Mouse (Mus musculus) small intestine, adult 2 months (tissue): Measurements from ENCODE around the gene Cldn7.
A peak's percentile ranks its signal among the peaks of the same experiment; 100 is the strongest.

Experiments
- CTCF ChIP-seq: fragments of 200-500 bp; IDR thresholded peaks from 2 replicates; pipeline ENCODE4 v1.5.1; 2012; ENCODE audit warnings: low read depth, mild to moderate bottlenecking, control low read depth, inconsistent platforms, low read length, moderate library complexity, mixed read lengths; ENCODE audit not compliant: insufficient replicate concordance, insufficient read length; ENCODE audit errors: extremely low read depth
- POLR2A ChIP-seq: fragments of 200-500 bp; IDR thresholded peaks from 2 replicates; pipeline ENCODE4 v1.6.1; 2012; ENCODE audit warnings: low read depth, mild to moderate bottlenecking, control low read depth, inconsistent platforms, low read length, moderate library complexity

DNA sequence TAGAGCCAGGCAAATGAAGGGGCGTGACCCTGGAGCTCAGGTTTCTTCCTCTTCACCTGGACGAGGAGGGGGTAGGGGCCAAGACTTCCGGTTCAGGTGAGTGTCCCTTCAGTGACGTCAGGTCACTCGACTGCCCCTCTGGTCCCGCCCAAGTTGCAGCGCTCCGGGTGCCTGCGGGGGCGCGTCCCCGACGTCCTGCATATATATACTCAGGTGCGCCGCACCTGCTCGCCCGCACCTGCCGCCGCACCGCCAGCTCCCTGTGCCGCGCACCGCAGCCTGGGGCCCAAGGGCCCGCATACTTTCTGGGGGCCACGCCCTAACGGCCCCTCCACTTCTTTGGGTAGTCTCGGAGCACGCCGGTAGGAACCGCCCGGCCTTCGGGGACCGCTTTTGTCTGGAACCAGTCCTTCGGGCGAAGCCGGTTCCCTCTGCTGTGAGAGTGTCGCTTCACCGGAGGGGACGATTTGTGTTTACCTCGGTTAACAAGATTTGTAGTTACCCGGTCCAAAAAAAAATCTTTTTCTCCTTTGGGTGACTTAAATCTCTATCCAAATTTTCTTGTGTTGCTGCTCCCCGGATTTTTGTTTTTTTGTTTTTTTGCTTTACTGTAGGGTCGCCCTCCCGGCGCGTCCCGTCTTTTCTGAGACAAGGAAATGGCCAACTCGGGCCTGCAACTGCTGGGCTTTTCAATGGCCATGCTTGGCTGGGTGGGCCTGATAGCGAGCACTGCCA lies 859 bp downstream of the Cldn7 start:
- TF ChIP-seq CTCF (no peak), POLR2A (peak; percentile 97)
